In genomic region chr9:31281011-31281662, GRCm38 (mm10) we compare ENCODE assay signal across 8 mouse cellular contexts. TPM values are rescaled to one million over a fixed set of nuclear protein-coding genes. Genes with fewer than 3 reads are reported as not detected.
DNase-seq lines count a peak whose midpoint lies in the region; ATAC-seq lines count a peak whose summit lies in the region.

No protein-coding gene starts in this region.

- peak; percentile 85 for DNase-seq in embryo, embryonic 11 days
- DNase-seq in embryo, embryonic 10 days (ENCODE audit: low spot score): no peak
- DNase-seq in adrenal gland, postnatal 36 days: peak; percentile 85 to 90
- peak; percentile 88 for DNase-seq in heart, postnatal 4 days
- DNase-seq in limb, embryonic 10.5 days (ENCODE audit: low spot score): peak; percentile 86
- DNase-seq in midbrain, embryonic 10.5 days (ENCODE audit: low spot score): no peak
- DNase-seq in urinary bladder, postnatal 14 days (ENCODE audit: low spot score): peak; percentile 76

- WGBS in limb, embryonic 10.5 days: under 1% methylated on average over 63 of the region's 63 CpGs
- WGBS in midbrain, embryonic 10.5 days: 0% methylated on average over 49 of the region's 63 CpGs

- no peaks in the 10 kb centered on the region for H3K9me3 ChIP-seq in limb, embryonic 10.5 days (replicated peaks)
- no peaks in the 10 kb centered on the region for H3K9me3 ChIP-seq in midbrain, embryonic 10.5 days (replicated peaks)

- peak overlapping the region; percentile 100 for H3K27ac ChIP-seq in limb, embryonic 10.5 days
- peak overlapping the region; percentile 100 for H3K27ac ChIP-seq in midbrain, embryonic 10.5 days (replicated peaks)

- peak; percentile 39 for ATAC-seq in erythroid progenitor cell, adult 5-6 weeks (replicated peaks; ENCODE audit: low FRiP score, poor library complexity, severe bottlenecking)

- H3K36me3 ChIP-seq in limb, embryonic 10.5 days: peaks cover 5% of the 10 kb centered on the region
- H3K36me3 ChIP-seq in midbrain, embryonic 10.5 days: peaks cover 15% of the 10 kb centered on the region; the same call in 1 of the 2 replicates

- H3K27me3 ChIP-seq in limb, embryonic 10.5 days (ENCODE audit: low read depth, poor library complexity, severe bottlenecking): no peaks in the 10 kb centered on the region
- H3K27me3 ChIP-seq in midbrain, embryonic 10.5 days (ENCODE audit: low read depth, poor library complexity, severe bottlenecking): no peaks in the 10 kb centered on the region

- peak overlapping the region; percentile 91 for H3K4me3 ChIP-seq in limb, embryonic 10.5 days
- H3K4me3 ChIP-seq in midbrain, embryonic 10.5 days: peak overlapping the region; percentile 90

- H3K4me1 ChIP-seq in limb, embryonic 10.5 days: peaks cover 25% of the 10 kb centered on the region
- peaks cover 29% of the 10 kb centered on the region for H3K4me1 ChIP-seq in midbrain, embryonic 10.5 days

RNA-seq across cellular contexts. Expression of gene Prdm10, which starts 0.8 kb away (rescaled TPM):
- total RNA-seq in adrenal gland, postnatal 36 days (2021): 1 to 10 TPM; 9.1 to 9.7 TPM
- 25.6 and 25.9 TPM in 2 replicates for total RNA-seq in erythroid progenitor cell, adult 5-6 weeks (2015; ENCODE audit: low replicate concordance)
- total RNA-seq in erythroid progenitor cell, adult 5-6 weeks (2017; ENCODE audit: low replicate concordance): 30.8 and 32.2 TPM in 2 replicates
- 1 to 10 TPM; 6.8 to 7.5 TPM for total RNA-seq in heart, postnatal 4 days (2021)
- polyA plus RNA-seq in limb, embryonic 10.5 days (2016; fragmentation: Nextera tagmentation; extraction: Ambion mirVana): 7.3 and 7.5 TPM in 2 replicates
- 7.3 and 8.7 TPM in 2 replicates for polyA plus RNA-seq in midbrain, embryonic 10.5 days (2016; fragmentation: Nextera tagmentation; extraction: Ambion mirVana)

Comparison
In these comparisons a context has a peak if more than half of its experiments do, and no peak if none do; other contexts are left out.
1. DNase-seq: peak in embryo, embryonic 11 days (single experiment), adrenal gland, postnatal 36 days (2 of 2), heart, postnatal 4 days (single experiment), limb, embryonic 10.5 days (single experiment) and urinary bladder, postnatal 14 days (single experiment); none in embryo, embryonic 10 days (single experiment) and midbrain, embryonic 10.5 days (single experiment).